Mouse (Mus musculus) intestine, embryonic 14.5 days (tissue): Measurements from ENCODE around the gene Olfr1466. TPM values are rescaled to one million over a fixed set of nuclear protein-coding genes. Genes with fewer than 3 reads are reported as not detected.

Source experiments
- ATAC-seq: fragments of 200-750 bp; cut with Nextera tagmentation; replicated peaks from 2 replicates; pipeline ENCODE4 v1.8.0; 2017; ENCODE audit warnings: low read depth, moderate number of reproducible peaks, moderate TSS enrichment, moderate library complexity; ENCODE audit not compliant: low FRiP score, low TSS enrichment
- DNase-seq: peaks from one replicate; pipeline ENCODE4 v3.0.0-alpha.2; 2018; ENCODE audit warnings: low spot score
- H3K27ac ChIP-seq: fragments of 300-500 bp; sonication (generic); 2 replicates; pipeline ENCODE4 v1.5.1; 2014; ENCODE audit warnings: low read depth, mild to moderate bottlenecking, control low read depth
- H3K27me3 ChIP-seq: fragments of 300-500 bp; sonication (generic); replicated peaks from 2 replicates; pipeline ENCODE4 v1.6.1; 2014; ENCODE audit warnings: low read length, control low read depth; ENCODE audit not compliant: control insufficient read depth, insufficient read depth
- H3K36me3 ChIP-seq: fragments of 300-500 bp; sonication (generic); 2 replicates; pipeline ENCODE4 v1.6.1; 2014; ENCODE audit warnings: low read length, control low read depth; ENCODE audit not compliant: control insufficient read depth, insufficient read depth
- H3K4me1 ChIP-seq: fragments of 300-500 bp; sonication (generic); replicated peaks from 2 replicates; pipeline ENCODE4 v1.6.1; 2014; ENCODE audit warnings: low read length, control low read depth, mixed read lengths; ENCODE audit not compliant: control insufficient read depth, insufficient read depth
- H3K4me2 ChIP-seq: fragments of 300-500 bp; sonication (generic); 2 replicates; pipeline ENCODE4 v1.6.1; 2014; ENCODE audit warnings: low read length
- H3K4me3 ChIP-seq: fragments of 300-500 bp; sonication (generic); 2 replicates; pipeline ENCODE4 v1.5.1; 2014; ENCODE audit warnings: low read depth, low read length, control low read depth, mixed read lengths
- H3K9ac ChIP-seq: fragments of 300-500 bp; sonication (generic); 2 replicates; pipeline ENCODE4 v1.6.1; 2014; ENCODE audit warnings: mild to moderate bottlenecking, low read length
- H3K9me3 ChIP-seq: fragments of 300-500 bp; sonication (generic); 2 replicates; pipeline ENCODE4 v1.6.1; 2016; ENCODE audit warnings: low read length, control low read depth; ENCODE audit not compliant: control insufficient read depth
- WGBS: fragments of 180-500 bp; shearing (Covaris S2); extraction: QIAGEN DNeasy Blood & Tissue Kit; methylation state at CpG from one replicate; pipeline ENCODE4 v1.1.7; 2014; 5-methylcytosine and 5-hydroxymethylcytosine counted together
- polyA plus RNA-seq: library from polyadenylated mRNA; unstranded; fragments of >200 nt; fragmentation: Nextera tagmentation; extraction: Ambion mirVana; gene quantifications from 2 replicates; pipeline ENCODE4 v1.2.1, GENCODE M21; 2014

Gene Olfr1466
- polyA plus RNA-seq: not detected in 2 replicates

DNA sequence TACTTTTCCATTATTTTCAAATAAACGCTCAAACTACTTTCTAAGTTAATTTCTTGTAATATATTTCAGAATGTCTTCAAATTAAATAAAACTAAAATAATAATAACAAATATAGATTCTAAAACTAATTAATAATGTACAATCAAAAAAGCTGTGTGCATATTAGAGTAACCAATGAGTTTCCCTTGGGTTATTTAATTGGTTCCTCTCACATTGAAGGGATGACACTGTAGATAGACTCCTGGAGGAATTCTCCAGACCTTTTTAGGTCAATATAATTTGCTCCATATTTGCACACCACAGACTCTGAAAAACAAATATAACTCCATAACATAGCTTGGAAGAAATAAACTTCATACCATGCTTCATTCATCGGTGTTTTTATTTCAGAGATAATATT lies at the start of gene Olfr1466:
TSS of gene Olfr1466 (plus strand) at position 301 of the 400 bp plus-strand sequence.
- 93% methylated on average over 2 of the region's 2 CpGs for WGBS
- no peak for ATAC-seq

GRCm38 (mm10) chr19:13315441-13315840 lies 23.2 kb upstream of the Olfr1466 start, which contains the start of gene Olfr1465:
Gene Olfr1465 (minus strand): TSS chr19:13315541.
- Histone ChIP-seq H3K4me2 (no peak within 1 kb of the TSS), H3K4me1 (no peaks in the 10 kb centered on the region), H3K4me3 (no peak within 1 kb of the TSS), H3K36me3 (no peaks in the 10 kb centered on the region), H3K27ac (no peak within 1 kb of the TSS), H3K9me3 (no peaks in the 10 kb centered on the region), H3K27me3 (no peaks in the 10 kb centered on the region), H3K9ac (no peak within 1 kb of the TSS)
- ATAC-seq (no peak), DNase-seq (no peak)

More for the DNA sequence above, at the start of gene Olfr1466:
- Histone ChIP-seq H3K4me2 (no peak within 1 kb of the TSS), H3K9ac (no peak within 1 kb of the TSS), H3K27me3 (no peaks in the 10 kb centered on the region), H3K4me3 (no peak within 1 kb of the TSS), H3K36me3 (no peaks in the 10 kb centered on the region), H3K4me1 (no peaks in the 10 kb centered on the region), H3K27ac (no peak within 1 kb of the TSS), H3K9me3 (no peaks in the 10 kb centered on the region)
- no peak for DNase-seq

GRCm38 (mm10) chr19:13361936-13362335 lies 23.3 kb downstream of the Olfr1466 start, which contains the start of gene Olfr1467:
Gene Olfr1467 (plus strand): TSS chr19:13362236.
- H3K9me3 ChIP-seq: no peaks in the 10 kb centered on the region
- H3K36me3 ChIP-seq: no peaks in the 10 kb centered on the region
- no peaks in the 10 kb centered on the region for H3K4me1 ChIP-seq
- ATAC-seq: no peak
- H3K27me3 ChIP-seq: no peaks in the 10 kb centered on the region
- no peak within 1 kb of the TSS for H3K9ac ChIP-seq
- no peak for DNase-seq
- no peak within 1 kb of the TSS for H3K27ac ChIP-seq
- 78% methylated on average over 2 of the region's 2 CpGs for WGBS
- H3K4me2 ChIP-seq: no peak within 1 kb of the TSS
- H3K4me3 ChIP-seq: no peak within 1 kb of the TSS

Other genes starting within 250 kb of the Olfr1466 start
- gene Olfr1457, start 241.0 kb upstream of the Olfr1466 start, polyA plus RNA-seq: not detected in 2 replicates
- not detected in 2 replicates for gene Olfr1458, start 232.1 kb upstream of the Olfr1466 start, polyA plus RNA-seq
- gene Olfr1459, start 189.3 kb upstream of the Olfr1466 start, polyA plus RNA-seq: 0.03 TPM in 1 of 2 replicates, not detected in the other
- gene Olfr1461, start 175.9 kb upstream of the Olfr1466 start, polyA plus RNA-seq: not detected in 2 replicates
- gene Olfr1462, start 153.1 kb upstream of the Olfr1466 start, polyA plus RNA-seq: not detected in 2 replicates
- not detected in 2 replicates for gene Olfr1463, start 107.5 kb upstream of the Olfr1466 start, polyA plus RNA-seq
- not detected in 2 replicates for gene Olfr1465, start 23.3 kb upstream of the Olfr1466 start, polyA plus RNA-seq
- gene Olfr1467, start 23.4 kb downstream of the Olfr1466 start, polyA plus RNA-seq: not detected in 2 replicates
- not detected in 2 replicates for gene Olfr1469, start 69.0 kb downstream of the Olfr1466 start, polyA plus RNA-seq
- gene Olfr1471, start 104.5 kb downstream of the Olfr1466 start, polyA plus RNA-seq: not detected in 2 replicates
- not detected in 2 replicates for gene Olfr1472, start 117.2 kb downstream of the Olfr1466 start, polyA plus RNA-seq
- not detected in 2 replicates for gene Olfr1474, start 130.7 kb downstream of the Olfr1466 start, polyA plus RNA-seq
- gene Olfr1475, start 141.3 kb downstream of the Olfr1466 start, polyA plus RNA-seq: not detected in 2 replicates
- not detected in 2 replicates for gene Olfr1477, start 161.7 kb downstream of the Olfr1466 start, polyA plus RNA-seq
- gene Olfr1480, start 189.1 kb downstream of the Olfr1466 start, polyA plus RNA-seq: not detected in 2 replicates
- not detected in 2 replicates for gene Olfr1484, start 244.6 kb downstream of the Olfr1466 start, polyA plus RNA-seq